Mouse (Mus musculus) spleen, postnatal 10 days (tissue): ENCODE data around the gene Samd1.

Experiments used
- DNase-seq, 2 experiments: peaks; one replicate each; pipeline ENCODE4 v3.0.0; 2021 to 2022; ENCODE audit warnings: low spot score in 2 of 2

Gene Samd1

DNA sequence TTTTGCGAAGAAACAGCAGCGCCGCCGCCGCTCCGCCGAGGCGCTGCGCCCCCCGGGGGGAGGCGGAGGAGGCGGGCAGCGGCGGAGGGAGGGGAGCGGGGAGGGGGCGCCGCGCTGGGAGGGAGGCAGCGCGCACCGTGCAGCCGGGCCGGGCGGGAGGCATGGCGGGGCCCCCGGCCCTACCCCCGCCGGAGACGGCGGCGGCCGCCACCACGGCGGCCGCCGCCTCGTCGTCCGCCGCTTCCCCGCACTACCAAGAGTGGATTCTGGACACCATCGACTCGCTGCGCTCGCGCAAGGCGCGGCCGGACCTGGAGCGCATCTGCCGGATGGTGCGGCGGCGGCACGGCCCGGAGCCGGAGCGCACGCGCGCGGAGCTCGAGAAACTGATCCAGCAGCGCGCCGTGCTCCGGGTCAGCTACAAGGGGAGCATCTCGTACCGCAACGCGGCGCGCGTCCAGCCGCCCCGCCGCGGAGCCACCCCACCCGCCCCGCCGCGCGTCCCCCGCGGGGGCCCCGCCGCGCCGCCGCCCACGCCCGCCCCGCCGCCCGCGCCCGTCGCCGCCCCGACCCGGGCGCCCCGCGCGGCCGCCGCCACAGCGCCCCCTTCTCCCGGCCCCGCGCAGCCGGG lies at the start of gene Samd1:
Gene Samd1 (plus strand): TSS at position 162 of the 631 bp plus-strand sequence.
- peak; percentile 65 to 74 for DNase-seq

DNA sequence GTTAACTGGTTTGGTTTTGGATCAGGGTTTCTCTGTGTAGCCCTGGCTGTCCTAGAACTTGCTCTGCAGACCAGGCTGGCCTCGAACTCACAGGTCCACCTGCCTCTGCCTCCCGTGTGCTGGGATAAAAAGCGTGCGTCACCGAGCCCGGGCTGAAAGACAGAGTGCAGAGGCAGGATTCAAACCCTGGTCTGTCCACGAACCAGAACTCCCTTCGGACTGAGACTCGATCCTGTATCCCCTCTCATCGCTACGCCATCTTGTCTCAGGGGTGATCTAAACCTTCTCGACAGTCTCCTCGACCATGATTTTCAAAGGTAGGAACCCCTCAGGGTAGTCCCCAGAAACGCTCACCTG lies 42.7 kb upstream of the Samd1 start:
- no peak for DNase-seq

GRCm38 (mm10) chr8:83955106-83955957 lies 42.1 kb upstream of the Samd1 start, which contains the start of the genes Gm10644 and Asf1b:
Gm10644 (minus strand) TSS chr8:83955205.
Asf1b (plus strand) TSS chr8:83955507.
- peak; percentile 90 to 99 for DNase-seq

DNA sequence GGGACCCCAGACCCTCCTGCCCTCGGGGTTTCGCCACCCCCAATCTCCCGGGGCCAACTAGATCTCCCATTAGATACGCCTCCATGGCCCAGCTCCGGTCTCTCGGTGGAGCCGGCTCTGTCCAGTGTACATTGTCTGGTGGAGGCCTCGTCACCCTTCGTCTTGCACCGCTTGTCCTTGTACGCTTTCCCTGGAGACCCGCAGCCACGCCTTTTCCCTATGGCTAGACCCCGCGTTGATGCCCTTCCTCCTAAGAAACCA lies 41.6 kb upstream of the Samd1 start:
- no peak for DNase-seq

- peak; percentile 26 to 62 for DNase-seq
Measured at GRCm38 (mm10) chr8:83956789-83957188, 40.7 kb upstream of the Samd1 start.

DNA sequence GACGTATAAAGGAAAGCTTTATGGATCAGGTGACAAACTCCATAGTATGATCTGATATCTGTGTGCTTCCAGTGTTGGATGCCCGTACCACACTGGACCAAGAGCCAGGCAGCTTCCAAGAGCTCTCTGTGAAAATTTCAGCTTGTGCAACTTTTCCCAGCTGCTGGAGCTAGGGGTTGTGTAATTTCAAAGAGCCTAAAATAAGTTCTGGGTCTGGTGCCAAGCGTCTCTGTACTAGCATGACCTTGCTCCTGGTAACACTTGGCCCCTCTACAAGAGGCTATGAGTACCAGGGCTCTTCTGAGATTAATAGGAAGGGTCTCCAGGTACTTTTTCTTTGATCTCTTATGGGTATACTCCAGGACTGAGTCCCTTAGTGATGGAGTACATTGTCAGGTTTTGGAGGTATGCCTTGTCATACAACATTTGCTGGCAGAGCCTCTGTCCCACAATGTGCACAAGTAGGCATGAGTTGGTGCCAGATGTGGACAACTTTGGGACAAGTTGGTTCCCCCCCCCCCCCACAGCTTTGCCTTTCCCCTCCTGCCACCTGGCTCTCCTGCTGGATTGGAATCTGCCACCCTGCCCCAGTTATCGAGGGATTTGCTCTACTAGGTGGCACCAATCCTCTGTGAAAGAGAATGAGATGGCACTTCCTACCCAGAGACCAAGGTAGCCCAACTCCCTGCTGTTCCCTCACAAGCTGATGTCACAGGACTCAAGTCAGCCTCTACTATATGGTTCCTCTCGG lies 33.3 kb upstream of the Samd1 start:
- no peak for DNase-seq

DNA sequence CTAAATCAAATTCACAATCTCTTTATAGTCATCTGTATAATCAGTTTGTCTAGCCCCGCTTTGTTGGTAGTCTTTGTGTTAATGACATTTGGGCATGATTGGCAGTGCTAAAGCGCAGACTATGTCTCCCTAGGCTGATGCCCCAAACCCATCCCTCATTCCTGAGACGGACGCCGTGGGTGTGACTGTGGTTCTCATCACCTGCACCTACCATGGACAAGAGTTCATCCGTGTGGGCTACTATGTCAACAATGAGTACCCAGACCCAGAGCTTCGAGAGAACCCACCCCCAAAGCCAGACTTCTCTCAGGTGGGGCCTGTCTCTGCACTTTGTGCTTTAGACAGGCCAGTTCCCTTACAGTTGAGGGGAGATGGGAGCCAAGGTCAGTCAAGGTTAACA lies 29.8 kb upstream of the Samd1 start:
- no peak for DNase-seq

GRCm38 (mm10) chr8:83971121-83971520 lies 26.4 kb upstream of the Samd1 start:
- no peak for DNase-seq

DNA sequence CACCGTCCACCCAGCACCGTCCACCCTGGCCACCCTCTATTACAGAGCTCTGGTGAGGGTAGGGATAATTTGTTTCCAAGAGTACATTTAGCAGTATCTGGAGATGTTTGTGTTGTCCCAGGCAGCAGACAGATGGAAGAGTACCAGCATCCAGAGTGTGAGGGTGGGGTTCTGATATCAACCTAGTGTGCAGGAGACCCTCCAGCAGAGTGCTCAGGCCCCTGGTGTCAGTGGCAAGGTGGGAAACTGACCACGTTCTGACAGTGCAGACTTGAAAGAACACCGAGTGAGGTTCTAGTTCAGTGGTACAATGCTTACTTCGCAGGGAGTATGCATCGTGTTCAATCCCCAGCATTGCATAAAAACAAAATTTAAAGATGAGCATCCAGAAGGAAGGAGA lies 25.8 kb upstream of the Samd1 start:
- no peak for DNase-seq

GRCm38 (mm10) chr8:83972150-83973120 lies 25.0 kb upstream of the Samd1 start, which contains the start of gene Prkaca:
Prkaca (plus strand) TSS chr8:83972993.
- DNase-seq, result peak; percentile 92 to 97

GRCm38 (mm10) chr8:83973161-83974031 lies 24.1 kb upstream of the Samd1 start:
- DNase-seq, result no peak

DNA sequence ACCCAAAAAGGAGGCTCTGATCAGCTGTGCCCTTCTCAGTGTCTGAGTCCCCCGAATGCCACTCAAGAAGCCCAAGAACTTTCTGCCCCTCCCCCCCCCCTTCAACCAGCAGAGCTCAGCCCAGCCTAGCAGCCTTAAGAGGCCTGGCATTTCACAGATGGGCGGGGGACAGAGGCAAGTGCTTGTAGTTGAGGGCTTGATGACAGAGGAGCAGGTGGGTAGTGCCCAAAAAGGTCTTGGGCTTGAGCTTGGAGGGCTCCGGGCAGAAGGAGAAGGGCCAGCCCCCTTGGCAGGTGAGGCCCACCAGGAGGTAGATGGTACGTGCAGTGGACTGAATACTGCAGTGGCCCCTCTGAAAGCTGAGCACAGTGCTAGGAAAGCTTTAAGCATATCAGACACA lies 23.0 kb upstream of the Samd1 start:
- no peak for DNase-seq

DNA sequence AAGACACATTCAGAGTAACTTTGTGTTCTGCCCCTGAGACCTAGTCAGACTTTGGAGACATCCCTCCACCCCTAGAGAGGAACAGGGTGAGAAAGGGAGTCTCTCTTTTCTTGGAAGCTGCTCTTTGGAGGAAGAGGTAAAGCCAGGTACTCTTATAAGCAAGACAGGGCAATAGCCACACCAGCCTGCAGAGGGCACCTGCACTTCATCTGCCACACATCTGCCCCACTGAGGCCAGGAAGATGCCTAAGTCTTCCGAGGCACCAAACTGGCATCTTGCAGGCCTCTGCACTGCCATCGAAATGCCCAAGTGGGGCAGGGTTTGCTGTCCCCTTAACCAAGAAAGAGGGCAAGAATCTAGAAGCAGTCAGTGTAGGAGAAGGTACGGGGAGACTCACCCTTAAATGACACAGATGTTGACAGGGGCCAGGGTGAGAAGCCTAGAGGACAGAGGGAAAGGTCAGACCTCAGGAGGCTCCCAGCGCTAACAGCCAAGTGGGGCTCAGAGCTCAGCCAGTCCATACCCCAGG lies 21.3 kb upstream of the Samd1 start:
- DNase-seq, result peak in 1 of 2 experiments; percentile 54

DNA sequence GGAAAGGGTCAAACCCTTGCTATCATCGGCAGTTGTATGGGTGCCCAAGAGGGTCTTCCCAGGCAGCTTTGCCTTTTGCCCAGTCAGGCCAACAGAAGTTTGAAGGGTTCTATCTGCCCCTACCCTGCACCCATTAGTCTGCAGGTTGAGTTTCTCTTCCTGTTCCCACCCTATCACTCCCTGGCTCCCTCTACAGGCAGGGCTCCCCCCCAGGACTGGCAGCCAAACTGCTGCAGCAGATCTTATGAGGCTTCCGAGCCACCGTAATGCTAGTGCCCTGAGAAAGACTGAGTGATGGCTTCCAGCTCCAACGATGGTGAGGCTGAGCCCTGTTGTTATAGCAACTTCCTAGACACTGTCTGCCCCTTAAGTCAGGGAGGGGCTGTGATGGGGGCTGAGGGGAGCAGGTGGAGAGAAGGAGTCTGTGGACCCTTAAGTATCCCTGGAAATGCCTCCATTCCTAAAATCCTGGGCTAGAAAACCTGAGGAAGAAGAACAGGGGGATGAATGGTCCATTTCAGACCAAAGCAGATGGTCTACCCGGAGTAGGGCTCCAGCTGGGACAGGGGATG lies 20.6 kb upstream of the Samd1 start:
- peak in 1 of 2 experiments; percentile 50 for DNase-seq

DNA sequence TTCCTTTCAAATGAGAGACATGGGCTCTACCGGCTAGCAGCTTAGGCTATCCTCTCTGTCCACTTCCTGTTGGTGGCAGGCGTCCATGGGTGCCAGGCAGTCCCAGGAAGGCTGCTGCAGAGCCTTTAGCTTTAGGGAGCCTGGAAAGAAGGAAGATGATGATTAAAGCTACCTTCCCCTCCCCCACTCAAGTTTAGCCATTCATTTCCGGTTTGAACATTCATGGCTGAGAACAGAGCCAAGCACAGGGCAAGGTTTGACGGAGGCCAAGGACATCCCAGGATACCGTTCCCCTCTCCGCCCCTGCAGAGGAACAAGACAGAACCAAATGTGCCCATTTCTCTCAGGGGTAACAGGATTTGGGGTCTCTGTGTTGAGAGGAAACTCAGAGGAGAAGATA lies 19.8 kb upstream of the Samd1 start:
- no peak for DNase-seq

- no peak for DNase-seq
Measured at GRCm38 (mm10) chr8:83978200-83978599, 19.3 kb upstream of the Samd1 start.

- DNase-seq, result no peak
Measured at GRCm38 (mm10) chr8:83980250-83980649, 17.2 kb upstream of the Samd1 start.

DNA sequence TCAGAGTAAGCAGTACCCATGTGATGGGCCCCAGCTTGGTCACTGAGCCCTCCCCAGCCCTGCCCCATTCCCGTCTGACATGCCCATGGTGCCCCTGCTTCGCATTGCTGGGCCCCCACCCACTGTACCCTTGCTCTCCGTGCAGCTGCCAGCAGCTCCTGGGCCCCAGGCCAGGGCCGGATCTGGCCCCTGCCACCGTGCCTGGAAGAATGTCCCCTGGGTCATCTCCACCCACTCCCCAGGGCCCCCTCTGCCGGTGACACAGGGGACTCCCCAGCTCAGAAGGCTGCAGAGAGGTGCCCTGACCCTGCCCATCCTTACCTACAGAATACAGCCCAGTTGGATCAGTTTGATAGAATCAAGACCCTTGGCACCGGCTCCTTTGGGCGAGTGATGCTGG lies 16.6 kb upstream of the Samd1 start:
- DNase-seq, result no peak

DNA sequence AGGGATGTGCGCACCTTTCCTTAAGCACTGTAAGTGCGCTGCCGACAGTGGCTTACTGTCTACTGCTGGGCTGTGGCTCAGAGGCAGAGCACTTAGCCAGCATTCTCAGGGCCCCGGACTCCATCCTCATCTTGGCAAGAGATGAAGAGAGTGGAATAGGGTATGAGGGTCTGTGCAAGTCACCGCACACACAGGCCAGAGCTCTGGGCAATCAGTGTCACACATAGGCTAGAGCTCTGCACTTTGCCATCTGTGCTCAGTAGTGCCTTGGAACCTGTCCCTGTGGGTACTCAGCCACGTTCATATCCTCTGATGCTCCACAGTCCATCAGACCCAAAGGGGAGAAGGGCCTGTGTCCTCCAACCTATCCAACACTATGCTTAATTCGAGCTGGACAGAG lies 15.9 kb upstream of the Samd1 start:
- DNase-seq, result no peak

- DNase-seq, result no peak
Measured at GRCm38 (mm10) chr8:83982449-83982848, 15.0 kb upstream of the Samd1 start.
